Mouse (Mus musculus) stomach, postnatal 0 days (tissue): ENCODE data around the gene 1700011L22Rik.

Source experiments
- CTCF ChIP-seq: IDR thresholded peaks from 2 replicates; pipeline ENCODE4 v1.5.1; 2016; ENCODE audit warnings: antibody characterized with exemption, low read depth, mild to moderate bottlenecking, moderate library complexity
- EP300 ChIP-seq: optimal IDR thresholded peaks from 2 replicates; pipeline ENCODE3; 2016; ENCODE audit warnings: antibody characterized with exemption

GRCm38 (mm10) chr8:79198675-79199074 is 49.7 kb downstream of the 1700011L22Rik start:
- TF ChIP-seq EP300 = no peak
- no peak for TF ChIP-seq CTCF
